Mouse (Mus musculus) forebrain, embryonic 12.5 days (tissue): ENCODE results near the gene Racgap1. TPM values are rescaled to one million over a fixed set of nuclear protein-coding genes. Genes with fewer than 3 reads are reported as not detected.

Source experiments
- ATAC-seq: fragments of 200-750 bp; cut with Nextera tagmentation; 2 replicates; pipeline ENCODE4 v1.8.0; 2017; ENCODE audit warnings: moderate TSS enrichment; ENCODE audit not compliant: low FRiP score
- H3K27ac ChIP-seq: fragments of 300-500 bp; sonication (generic); 2 replicates; pipeline ENCODE4 v1.5.1; 2016; ENCODE audit warnings: mild to moderate bottlenecking
- H3K27me3 ChIP-seq: fragments of 300-500 bp; sonication (generic); 2 replicates; pipeline ENCODE4 v1.6.1; 2016; ENCODE audit warnings: mild to moderate bottlenecking
- H3K36me3 ChIP-seq: fragments of 300-500 bp; sonication (generic); replicated peaks from 2 replicates; pipeline ENCODE4 v1.6.1; 2016; ENCODE audit warnings: mild to moderate bottlenecking
- H3K4me1 ChIP-seq: fragments of 300-500 bp; sonication (generic); 2 replicates; pipeline ENCODE4 v1.6.1; 2016
- H3K4me2 ChIP-seq: fragments of 300-500 bp; sonication (generic); 2 replicates; pipeline ENCODE4 v1.6.1; 2016; ENCODE audit warnings: mild to moderate bottlenecking, moderate library complexity
- H3K4me3 ChIP-seq: fragments of 300-500 bp; sonication (generic); replicated peaks from 2 replicates; pipeline ENCODE4 v1.5.1; 2016; ENCODE audit warnings: mild to moderate bottlenecking
- H3K9ac ChIP-seq: fragments of 300-500 bp; sonication (generic); 2 replicates; pipeline ENCODE4 v1.6.1; 2016; ENCODE audit warnings: mild to moderate bottlenecking
- H3K9me3 ChIP-seq: fragments of 300-500 bp; sonication (generic); 2 replicates; pipeline ENCODE4 v1.6.1; 2016
- WGBS: fragments of 180-500 bp; shearing (Covaris S2); methylation state at CpG from one replicate; pipeline ENCODE4 v1.1.7; 2016; 5-methylcytosine and 5-hydroxymethylcytosine counted together
- polyA plus RNA-seq: library from polyadenylated mRNA; unstranded; fragments of >200 nt; fragmentation: Nextera tagmentation; extraction: Ambion mirVana; gene quantifications from 2 replicates; pipeline ENCODE4 v1.2.1, GENCODE M21; 2016

The Racgap1 gene
- polyA plus RNA-seq, 1 experiment from 2014 or later: 230 TPM

GRCm38 (mm10) chr15:99642622-99643021, 8.8 kb downstream of the Racgap1 start:
- Histone ChIP-seq H3K36me3 (peaks cover 42% of the 10 kb centered on the region), H3K4me3 (no peak overlapping the region), H3K9me3 (no peaks in the 10 kb centered on the region), H3K9ac (no peak overlapping the region), H3K4me1 (peaks cover 35% of the 10 kb centered on the region), H3K27me3 (no peaks in the 10 kb centered on the region), H3K27ac (no peak overlapping the region), H3K4me2 (no peak overlapping the region)
- ATAC-seq: no peak
- 90% methylated on average over 6 of the region's 6 CpGs for WGBS

- 84% methylated on average over 5 of the region's 5 CpGs for WGBS
- ATAC-seq: no peak
- no peaks in the 10 kb centered on the region for H3K27me3 ChIP-seq
- no peaks in the 10 kb centered on the region for H3K4me1 ChIP-seq
- H3K9ac ChIP-seq: no peak overlapping the region
- H3K4me2 ChIP-seq: no peak overlapping the region
- peaks cover 85% of the 10 kb centered on the region for H3K36me3 ChIP-seq
- H3K9me3 ChIP-seq: no peaks in the 10 kb centered on the region
- no peak overlapping the region for H3K4me3 ChIP-seq
- peak overlapping the region; percentile 75 for H3K27ac ChIP-seq
Measured at GRCm38 (mm10) chr15:99638124-99638485, 13.4 kb downstream of the Racgap1 start.

GRCm38 (mm10) chr15:99637405-99638123, 13.9 kb downstream of the Racgap1 start:
- Histone ChIP-seq H3K9ac (no peak overlapping the region), H3K4me1 (no peaks in the 10 kb centered on the region), H3K4me2 (no peak overlapping the region), H3K27ac (peak overlapping the region; percentile 75), H3K9me3 (no peaks in the 10 kb centered on the region), H3K36me3 (peaks cover 88% of the 10 kb centered on the region), H3K27me3 (no peaks in the 10 kb centered on the region), H3K4me3 (no peak overlapping the region)
- no peak for ATAC-seq
- WGBS: 71% methylated on average over 12 of the region's 12 CpGs

GRCm38 (mm10) chr15:99634702-99635101, 16.8 kb downstream of the Racgap1 start:
- H3K27me3 ChIP-seq: no peaks in the 10 kb centered on the region
- H3K9ac ChIP-seq: no peak overlapping the region
- no peak overlapping the region for H3K4me2 ChIP-seq
- H3K27ac ChIP-seq: no peak overlapping the region
- WGBS: 91% methylated on average over 7 of the region's 7 CpGs
- peaks cover 97% of the 10 kb centered on the region for H3K36me3 ChIP-seq
- H3K4me3 ChIP-seq: no peak overlapping the region
- no peaks in the 10 kb centered on the region for H3K4me1 ChIP-seq
- H3K9me3 ChIP-seq: no peaks in the 10 kb centered on the region
- no peak for ATAC-seq

GRCm38 (mm10) chr15:99631618-99632017, 19.8 kb downstream of the Racgap1 start:
- no peak for ATAC-seq
- no peak overlapping the region for H3K27ac ChIP-seq
- H3K9me3 ChIP-seq: no peaks in the 10 kb centered on the region
- H3K4me2 ChIP-seq: no peak overlapping the region
- no peak overlapping the region for H3K4me3 ChIP-seq
- peaks cover 94% of the 10 kb centered on the region for H3K36me3 ChIP-seq
- no peaks in the 10 kb centered on the region for H3K27me3 ChIP-seq
- H3K4me1 ChIP-seq: no peaks in the 10 kb centered on the region
- no peak overlapping the region for H3K9ac ChIP-seq

GRCm38 (mm10) chr15:99622063-99622462, 29.4 kb downstream of the Racgap1 start:
- Histone ChIP-seq H3K27me3 (no peaks in the 10 kb centered on the region), H3K4me2 (no peak overlapping the region), H3K9me3 (no peaks in the 10 kb centered on the region), H3K9ac (no peak overlapping the region), H3K27ac (no peak overlapping the region), H3K4me1 (no peaks in the 10 kb centered on the region), H3K36me3 (peaks cover 74% of the 10 kb centered on the region), H3K4me3 (no peak overlapping the region)
- WGBS: 93% methylated on average over 11 of the region's 11 CpGs
- ATAC-seq: no peak

GRCm38 (mm10) chr15:99619821-99620220, 31.6 kb downstream of the Racgap1 start:
- H3K4me3 ChIP-seq: no peak overlapping the region
- 89% methylated on average over 4 of the region's 4 CpGs for WGBS
- H3K27ac ChIP-seq: no peak overlapping the region
- no peaks in the 10 kb centered on the region for H3K27me3 ChIP-seq
- H3K4me2 ChIP-seq: no peak overlapping the region
- ATAC-seq: no peak
- no peaks in the 10 kb centered on the region for H3K9me3 ChIP-seq
- no peak overlapping the region for H3K9ac ChIP-seq
- H3K4me1 ChIP-seq: peaks cover 8% of the 10 kb centered on the region
- H3K36me3 ChIP-seq: peaks cover 52% of the 10 kb centered on the region

GRCm38 (mm10) chr15:99618595-99618994, 32.9 kb downstream of the Racgap1 start:
- peaks cover 14% of the 10 kb centered on the region for H3K4me1 ChIP-seq
- no peak overlapping the region for H3K4me2 ChIP-seq
- WGBS: 93% methylated on average over 3 of the region's 3 CpGs
- H3K27me3 ChIP-seq: peaks cover 9% of the 10 kb centered on the region
- ATAC-seq: no peak
- peaks cover 41% of the 10 kb centered on the region for H3K36me3 ChIP-seq
- H3K4me3 ChIP-seq: no peak overlapping the region
- H3K9me3 ChIP-seq: no peaks in the 10 kb centered on the region
- H3K27ac ChIP-seq: no peak overlapping the region
- no peak overlapping the region for H3K9ac ChIP-seq

GRCm38 (mm10) chr15:99615246-99615645, 36.2 kb downstream of the Racgap1 start:
- WGBS: 55% methylated on average over 9 of the region's 9 CpGs
- no peak for ATAC-seq
- Histone ChIP-seq H3K27me3 (peaks cover 25% of the 10 kb centered on the region), H3K9me3 (no peaks in the 10 kb centered on the region), H3K4me2 (no peak overlapping the region), H3K27ac (no peak overlapping the region), H3K36me3 (peaks cover 9% of the 10 kb centered on the region), H3K4me1 (peaks cover 22% of the 10 kb centered on the region), H3K9ac (no peak overlapping the region), H3K4me3 (no peak overlapping the region)

- Histone ChIP-seq H3K9ac (no peak overlapping the region), H3K36me3 (peaks cover 6% of the 10 kb centered on the region), H3K27ac (no peak overlapping the region), H3K9me3 (no peaks in the 10 kb centered on the region), H3K4me3 (no peak overlapping the region), H3K4me1 (peaks cover 22% of the 10 kb centered on the region), H3K4me2 (peak overlapping the region; percentile 17; the same call in 1 of the 2 replicates), H3K27me3 (peaks cover 25% of the 10 kb centered on the region)
- WGBS: 3% methylated on average over 12 of the region's 12 CpGs
- ATAC-seq: no peak
Measured at GRCm38 (mm10) chr15:99614753-99615152, 36.7 kb downstream of the Racgap1 start.

- ATAC-seq: no peak
- H3K4me1 ChIP-seq: peaks cover 22% of the 10 kb centered on the region
- H3K4me2 ChIP-seq: no peak overlapping the region
- H3K9me3 ChIP-seq: no peaks in the 10 kb centered on the region
- H3K4me3 ChIP-seq: no peak overlapping the region
- no peak overlapping the region for H3K27ac ChIP-seq
- H3K27me3 ChIP-seq: peaks cover 27% of the 10 kb centered on the region
- H3K9ac ChIP-seq: no peak overlapping the region
- 78% methylated on average over 13 of the region's 13 CpGs for WGBS
- peaks cover 1% of the 10 kb centered on the region for H3K36me3 ChIP-seq
Measured at GRCm38 (mm10) chr15:99614273-99614672, 37.2 kb downstream of the Racgap1 start.

GRCm38 (mm10) chr15:99611563-99611962, 39.9 kb downstream of the Racgap1 start:
- H3K4me2 ChIP-seq: no peak overlapping the region
- H3K9ac ChIP-seq: no peak overlapping the region
- H3K27ac ChIP-seq: no peak overlapping the region
- peaks cover 36% of the 10 kb centered on the region for H3K27me3 ChIP-seq
- ATAC-seq: no peak
- no peaks in the 10 kb centered on the region for H3K9me3 ChIP-seq
- 69% methylated on average over 7 of the region's 7 CpGs for WGBS
- peaks cover 42% of the 10 kb centered on the region for H3K4me1 ChIP-seq
- no peak overlapping the region for H3K4me3 ChIP-seq
- no peaks in the 10 kb centered on the region for H3K36me3 ChIP-seq

- no peak overlapping the region for H3K4me3 ChIP-seq
- no peak overlapping the region for H3K27ac ChIP-seq
- H3K4me2 ChIP-seq: no peak overlapping the region
- no peak overlapping the region for H3K9ac ChIP-seq
- 85% methylated on average over 13 of the region's 13 CpGs for WGBS
- no peaks in the 10 kb centered on the region for H3K9me3 ChIP-seq
- no peak for ATAC-seq
- peaks cover 54% of the 10 kb centered on the region for H3K27me3 ChIP-seq
- no peaks in the 10 kb centered on the region for H3K36me3 ChIP-seq
- H3K4me1 ChIP-seq: peaks cover 38% of the 10 kb centered on the region
Measured at GRCm38 (mm10) chr15:99608382-99609125, 42.9 kb downstream of the Racgap1 start.
